Mouse (Mus musculus) midbrain, embryonic 13.5 days (tissue): ENCODE measurements around the gene 1810024B03Rik. TPM values are rescaled to one million over a fixed set of nuclear protein-coding genes. Genes with fewer than 3 reads are reported as not detected.
A peak's percentile ranks its signal among the peaks of the same experiment; 100 is the strongest.

Experiments
- ATAC-seq: fragments of 200-750 bp; cut with Nextera tagmentation; 2 replicates; pipeline ENCODE4 v1.8.0; 2017; ENCODE audit warnings: mild to moderate bottlenecking, moderate TSS enrichment, moderate library complexity
- H3K27ac ChIP-seq: fragments of 300-500 bp; sonication (generic); 2 replicates; pipeline ENCODE4 v1.5.1; 2015; ENCODE audit warnings: inconsistent platforms, mild to moderate bottlenecking, moderate library complexity
- H3K27me3 ChIP-seq: fragments of 300-500 bp; sonication (generic); 2 replicates; pipeline ENCODE4 v1.6.1; 2015; ENCODE audit warnings: mild to moderate bottlenecking, inconsistent platforms
- H3K36me3 ChIP-seq: fragments of 300-500 bp; sonication (generic); 2 replicates; pipeline ENCODE4 v1.6.1; 2015; ENCODE audit warnings: mild to moderate bottlenecking, inconsistent platforms
- H3K4me1 ChIP-seq: fragments of 300-500 bp; sonication (generic); replicated peaks from 2 replicates; pipeline ENCODE4 v1.6.1; 2015; ENCODE audit warnings: inconsistent platforms
- H3K4me2 ChIP-seq: fragments of 300-500 bp; sonication (generic); replicated peaks from 2 replicates; pipeline ENCODE4 v1.6.1; 2015; ENCODE audit warnings: moderate library complexity, mild to moderate bottlenecking, inconsistent platforms
- H3K4me3 ChIP-seq: fragments of 300-500 bp; sonication (generic); replicated peaks from 2 replicates; pipeline ENCODE4 v1.5.1; 2015; ENCODE audit warnings: mild to moderate bottlenecking, inconsistent platforms
- H3K9ac ChIP-seq: fragments of 300-500 bp; sonication (generic); replicated peaks from 2 replicates; pipeline ENCODE4 v1.6.1; 2015; ENCODE audit warnings: mild to moderate bottlenecking, inconsistent platforms
- H3K9me3 ChIP-seq: fragments of 300-500 bp; sonication (generic); 2 replicates; pipeline ENCODE4 v1.6.1; 2016; ENCODE audit warnings: mild to moderate bottlenecking, inconsistent platforms
- WGBS: fragments of 180-500 bp; shearing (Covaris S2); methylation state at CpG from one replicate; pipeline ENCODE4 v1.1.7; 2015; 5-methylcytosine and 5-hydroxymethylcytosine counted together
- polyA plus RNA-seq: library from polyadenylated mRNA; unstranded; fragments of >200 nt; fragmentation: Nextera tagmentation; extraction: Ambion mirVana; gene quantifications from 2 replicates; pipeline ENCODE4 v1.2.1, GENCODE M21; 2015

Gene 1810024B03Rik
- polyA plus RNA-seq: 1.7 and 1.8 TPM in 2 replicates

DNA sequence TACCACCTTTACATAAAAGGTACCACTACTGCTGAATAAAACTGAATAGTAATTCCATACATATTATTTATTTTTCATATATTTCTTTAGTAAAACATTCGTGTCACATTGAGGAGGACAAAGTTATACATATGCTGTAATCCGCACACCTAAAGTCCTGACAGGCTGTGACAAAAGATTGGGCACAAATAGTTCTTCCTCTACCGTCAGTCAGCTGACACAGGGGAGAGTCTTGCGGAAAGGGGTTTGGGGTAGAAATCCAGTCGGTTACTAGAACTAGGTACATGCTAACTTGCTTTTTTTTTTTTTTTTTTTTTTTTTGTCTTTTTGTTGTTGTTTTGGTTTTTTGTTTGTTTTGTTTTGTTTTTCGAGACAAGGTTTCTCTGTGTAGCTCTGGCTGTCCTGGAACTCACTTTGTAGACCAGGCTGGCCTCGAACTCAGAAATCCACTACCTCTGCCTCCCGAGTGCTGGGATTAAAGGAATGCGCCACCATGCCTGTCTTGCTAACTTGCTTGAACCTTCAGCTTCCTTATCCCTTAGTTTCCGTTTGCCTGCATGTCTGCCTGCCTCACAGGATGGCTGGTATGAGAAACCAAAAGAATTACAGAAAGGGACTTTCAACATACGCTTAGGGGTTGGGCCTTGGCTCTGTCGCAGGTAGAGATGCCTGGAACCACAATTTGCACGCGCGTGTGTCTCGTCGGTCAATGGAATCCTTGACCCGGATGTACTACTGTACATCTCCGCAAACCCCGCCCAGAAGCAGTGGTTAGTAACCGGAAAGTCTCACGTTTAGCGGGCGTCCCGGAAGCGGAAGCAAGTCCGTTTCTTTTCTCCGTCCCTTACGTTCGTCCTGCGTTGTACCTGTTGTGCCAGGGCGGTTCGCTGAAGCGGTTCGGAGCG is at the start of gene 1810024B03Rik, which contains the start of gene Snrnp200:
TSS of gene 1810024B03Rik (minus strand) at position 734 of the 905 bp plus-strand sequence.
TSS of gene Snrnp200 (plus strand) at position 840 of the 905 bp plus-strand sequence.
- H3K4me3 ChIP-seq: peak within 1 kb of the TSS; percentile 75
- H3K9me3 ChIP-seq: no peaks in the 10 kb centered on the region
- peak; percentile 99 for ATAC-seq
- H3K36me3 ChIP-seq: peaks cover 35% of the 10 kb centered on the region
- H3K27me3 ChIP-seq: no peaks in the 10 kb centered on the region
- 11% methylated on average over 36 of the region's 36 CpGs for WGBS
- peak within 1 kb of the TSS; percentile 81 for H3K9ac ChIP-seq
- H3K4me1 ChIP-seq: peaks cover 21% of the 10 kb centered on the region
- H3K4me2 ChIP-seq: peak within 1 kb of the TSS; percentile 92
- H3K27ac ChIP-seq: peak within 1 kb of the TSS; percentile 74

DNA sequence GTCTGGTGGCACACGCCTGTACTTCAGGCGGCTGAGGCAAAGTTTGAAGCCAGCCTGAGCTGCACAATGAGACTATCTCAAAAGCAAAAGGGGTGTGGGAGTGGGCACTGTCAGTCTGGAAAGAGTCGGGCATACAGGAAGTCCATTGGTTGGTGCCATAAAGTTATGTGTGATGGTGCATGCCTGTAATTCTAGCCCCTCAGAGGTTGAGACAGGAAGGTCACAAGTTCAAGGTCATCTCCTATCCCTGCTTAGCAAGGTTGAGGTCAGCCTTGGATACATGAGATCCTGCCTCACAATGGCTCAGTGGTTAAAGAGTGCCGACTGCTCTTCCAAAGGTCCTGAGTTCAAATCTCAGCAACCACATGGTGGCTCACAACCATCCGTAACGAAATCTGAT is 47.2 kb upstream of the 1810024B03Rik start:
- no peak overlapping the region for H3K9ac ChIP-seq
- no peak for ATAC-seq
- no peaks in the 10 kb centered on the region for H3K27me3 ChIP-seq
- peaks cover 7% of the 10 kb centered on the region for H3K4me1 ChIP-seq
- H3K4me3 ChIP-seq: no peak overlapping the region
- no peak overlapping the region for H3K4me2 ChIP-seq
- no peak overlapping the region for H3K27ac ChIP-seq
- no peaks in the 10 kb centered on the region for H3K9me3 ChIP-seq
- H3K36me3 ChIP-seq: peaks cover 51% of the 10 kb centered on the region
- 91% methylated on average over 6 of the region's 6 CpGs for WGBS

GRCm38 (mm10) chr2:127254604-127255134 is 46.6 kb upstream of the 1810024B03Rik start:
- no peak for ATAC-seq
- Histone ChIP-seq H3K4me1 (peaks cover 13% of the 10 kb centered on the region), H3K9ac (no peak overlapping the region), H3K36me3 (peaks cover 45% of the 10 kb centered on the region), H3K9me3 (no peaks in the 10 kb centered on the region), H3K4me2 (no peak overlapping the region), H3K27ac (no peak overlapping the region), H3K27me3 (no peaks in the 10 kb centered on the region), H3K4me3 (no peak overlapping the region)
- WGBS: 91% methylated on average over 3 of the region's 3 CpGs

DNA sequence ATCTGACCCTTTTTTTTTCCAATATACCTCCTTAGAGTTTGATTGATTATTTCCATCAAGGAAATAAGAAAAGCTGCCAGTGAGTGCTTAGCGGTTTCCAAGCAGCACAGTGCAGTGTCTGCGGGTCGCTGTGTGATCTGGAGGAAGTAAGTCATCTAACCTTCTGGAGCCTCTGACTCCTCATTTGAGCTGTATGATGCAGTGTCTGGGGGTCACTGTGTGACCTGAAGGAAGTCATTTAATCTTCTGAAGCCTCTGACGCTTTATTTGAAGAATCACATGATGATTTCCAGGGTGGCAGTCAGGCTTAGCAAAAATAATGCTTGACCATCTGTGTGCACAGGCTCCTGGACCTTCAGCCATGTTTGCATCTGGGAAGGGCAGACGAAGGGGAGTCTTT is 44.7 kb upstream of the 1810024B03Rik start:
- H3K4me3 ChIP-seq: no peak overlapping the region
- 89% methylated on average over 5 of the region's 5 CpGs for WGBS
- no peak overlapping the region for H3K27ac ChIP-seq
- peaks cover 26% of the 10 kb centered on the region for H3K36me3 ChIP-seq
- no peak for ATAC-seq
- no peak overlapping the region for H3K4me2 ChIP-seq
- H3K9ac ChIP-seq: no peak overlapping the region
- no peaks in the 10 kb centered on the region for H3K27me3 ChIP-seq
- peaks cover 26% of the 10 kb centered on the region for H3K4me1 ChIP-seq
- H3K9me3 ChIP-seq: no peaks in the 10 kb centered on the region

GRCm38 (mm10) chr2:127251880-127252527 is 43.9 kb upstream of the 1810024B03Rik start:
- no peak overlapping the region for H3K27ac ChIP-seq
- WGBS: 88% methylated on average over 3 of the region's 3 CpGs
- peaks cover 18% of the 10 kb centered on the region for H3K36me3 ChIP-seq
- H3K4me2 ChIP-seq: no peak overlapping the region
- no peak overlapping the region for H3K9ac ChIP-seq
- no peaks in the 10 kb centered on the region for H3K27me3 ChIP-seq
- ATAC-seq: no peak
- peaks cover 27% of the 10 kb centered on the region for H3K4me1 ChIP-seq
- no peaks in the 10 kb centered on the region for H3K9me3 ChIP-seq
- no peak overlapping the region for H3K4me3 ChIP-seq

- H3K4me3 ChIP-seq: no peak overlapping the region
- no peaks in the 10 kb centered on the region for H3K27me3 ChIP-seq
- no peak overlapping the region for H3K4me2 ChIP-seq
- no peak overlapping the region for H3K27ac ChIP-seq
- H3K36me3 ChIP-seq: peaks cover 13% of the 10 kb centered on the region
- H3K4me1 ChIP-seq: peaks cover 33% of the 10 kb centered on the region
- no peak for ATAC-seq
- no peak overlapping the region for H3K9ac ChIP-seq
- H3K9me3 ChIP-seq: no peaks in the 10 kb centered on the region
- 86% methylated on average over 3 of the region's 3 CpGs for WGBS
Measured at GRCm38 (mm10) chr2:127251457-127251856, 43.4 kb upstream of the 1810024B03Rik start.

GRCm38 (mm10) chr2:127250291-127251008 is 42.4 kb upstream of the 1810024B03Rik start:
- Histone ChIP-seq H3K9me3 (no peaks in the 10 kb centered on the region), H3K27ac (no peak overlapping the region), H3K27me3 (no peaks in the 10 kb centered on the region), H3K4me3 (no peak overlapping the region), H3K4me1 (peaks cover 36% of the 10 kb centered on the region), H3K4me2 (no peak overlapping the region), H3K9ac (no peak overlapping the region; the same call in 1 of the 2 replicates), H3K36me3 (peaks cover 14% of the 10 kb centered on the region)
- WGBS: 95% methylated on average over 9 of the region's 9 CpGs
- no peak for ATAC-seq

DNA sequence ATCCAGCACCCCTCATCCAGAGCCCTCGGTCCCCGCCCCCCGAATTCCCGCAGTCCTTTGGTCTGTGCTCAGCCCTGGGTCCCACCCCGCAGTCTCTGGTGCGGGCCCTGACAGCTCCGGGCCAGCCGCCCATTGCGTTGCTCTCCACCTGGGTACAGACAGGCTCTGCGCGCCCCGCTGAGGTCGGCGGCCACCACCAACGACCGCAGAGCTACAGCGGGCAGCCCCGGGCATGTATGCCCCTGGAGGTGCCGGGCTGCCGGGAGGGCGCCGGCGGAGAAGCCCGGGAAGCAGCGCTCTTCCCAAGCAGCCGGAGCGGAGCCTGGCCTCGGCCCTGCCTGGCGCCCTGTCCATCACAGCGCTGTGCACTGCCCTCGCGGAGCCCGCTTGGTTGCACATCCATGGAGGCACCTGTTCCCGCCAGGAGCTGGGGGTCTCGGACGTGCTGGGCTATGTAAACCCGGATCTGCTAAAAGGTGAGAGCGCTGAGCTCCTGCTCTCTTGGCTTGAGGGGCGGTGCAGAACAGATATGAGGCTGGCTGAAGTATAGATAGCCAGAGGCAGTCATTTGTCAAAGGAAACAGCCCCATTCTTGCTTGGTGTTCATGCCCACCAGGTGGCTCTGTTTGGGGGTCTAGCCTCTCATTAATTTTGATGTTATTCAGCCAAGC is 40.4 kb upstream of the 1810024B03Rik start:
- ATAC-seq: peak; percentile 74
- 1% methylated on average over 39 of the region's 39 CpGs for WGBS
- Histone ChIP-seq H3K9me3 (no peaks in the 10 kb centered on the region), H3K9ac (peak overlapping the region; percentile 95), H3K4me3 (peak overlapping the region; percentile 97), H3K36me3 (peaks cover 32% of the 10 kb centered on the region), H3K27ac (peak overlapping the region; percentile 81), H3K4me2 (peak overlapping the region; percentile 99), H3K27me3 (no peaks in the 10 kb centered on the region), H3K4me1 (peaks cover 36% of the 10 kb centered on the region)

DNA sequence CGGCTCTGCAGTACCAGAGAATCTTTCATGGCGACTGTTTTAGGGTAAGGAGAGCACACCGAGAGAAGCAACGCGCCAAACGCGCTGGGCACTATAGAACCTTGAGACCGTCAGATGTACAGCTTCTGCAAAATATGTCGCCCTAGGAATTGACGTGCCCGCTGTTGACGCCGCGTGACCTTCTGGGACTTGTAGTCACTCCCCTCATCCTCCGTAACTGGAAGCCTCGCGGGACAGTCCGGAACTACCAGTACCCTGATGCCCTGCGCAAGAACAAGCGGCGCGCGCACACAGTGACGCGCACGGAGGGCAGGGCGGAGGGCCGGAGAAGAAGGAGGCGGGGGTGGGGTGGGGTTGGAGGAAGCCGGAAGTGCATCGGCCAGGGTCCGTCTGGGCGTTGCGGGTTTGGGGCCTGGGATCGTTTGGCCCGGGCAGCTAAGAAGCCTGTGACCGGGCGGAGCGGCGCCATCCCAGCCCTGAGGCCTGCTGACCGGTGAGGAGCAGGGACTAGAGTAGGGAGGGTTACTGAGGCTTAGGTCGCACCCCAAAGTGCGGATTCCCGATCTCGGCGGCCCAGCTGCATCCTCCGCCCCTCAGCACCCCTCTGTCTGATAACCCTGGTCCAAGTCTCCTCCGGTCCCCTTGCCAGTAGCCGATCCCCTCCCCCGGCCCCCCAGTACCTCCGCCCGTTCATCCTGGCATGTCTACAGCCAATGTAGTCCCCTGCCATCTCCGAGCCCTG is 39.7 kb upstream of the 1810024B03Rik start, which contains the start of the genes Ciao1 and Tmem127:
TSS of gene Ciao1 (minus strand) at position 225 of the 742 bp plus-strand sequence.
TSS of gene Tmem127 (plus strand) at position 317 of the 742 bp plus-strand sequence.
- under 1% methylated on average over 53 of the region's 53 CpGs for WGBS
- H3K27ac ChIP-seq: peak within 1 kb of the TSS; percentile 81
- H3K9ac ChIP-seq: peak within 1 kb of the TSS; percentile 95
- H3K27me3 ChIP-seq: no peaks in the 10 kb centered on the region
- H3K9me3 ChIP-seq: no peaks in the 10 kb centered on the region
- H3K36me3 ChIP-seq: peaks cover 37% of the 10 kb centered on the region
- peak; percentile 98 for ATAC-seq
- peaks cover 36% of the 10 kb centered on the region for H3K4me1 ChIP-seq
- peak within 1 kb of the TSS; percentile 99 for H3K4me2 ChIP-seq
- peak within 1 kb of the TSS; percentile 97 for H3K4me3 ChIP-seq

- Histone ChIP-seq H3K4me2 (no peak overlapping the region), H3K4me3 (no peak overlapping the region), H3K9ac (no peak overlapping the region), H3K27ac (no peak overlapping the region), H3K27me3 (no peaks in the 10 kb centered on the region), H3K4me1 (no peaks in the 10 kb centered on the region), H3K9me3 (no peaks in the 10 kb centered on the region), H3K36me3 (peaks cover 88% of the 10 kb centered on the region)
- ATAC-seq: no peak
- WGBS: 94% methylated on average over 2 of the region's 2 CpGs
Measured at GRCm38 (mm10) chr2:127240065-127240464, 32.0 kb upstream of the 1810024B03Rik start.
